Mouse (Mus musculus) heart, postnatal 25 days (tissue): ENCODE data around the gene Drd3. TPM values are rescaled to one million over a fixed set of nuclear protein-coding genes. Genes with fewer than 3 reads are reported as not detected.

Source experiments
- DNase-seq: peaks from one replicate; pipeline ENCODE4 v3.0.0; 2022; ENCODE audit warnings: low spot score
- intact Hi-C: fragments of 180-260 bp; cut with DNase I; formaldehyde crosslinking; loops from one replicate; pipeline ENCODE4 v1.15.1; 2025
- total RNA-seq, 2 experiments: library from RNA; stranded (reverse); gene quantifications; 2 replicates each; pipeline ENCODE4 v1.2.3; 2021

Drd3 gene
- total RNA-seq: not detected

DNA sequence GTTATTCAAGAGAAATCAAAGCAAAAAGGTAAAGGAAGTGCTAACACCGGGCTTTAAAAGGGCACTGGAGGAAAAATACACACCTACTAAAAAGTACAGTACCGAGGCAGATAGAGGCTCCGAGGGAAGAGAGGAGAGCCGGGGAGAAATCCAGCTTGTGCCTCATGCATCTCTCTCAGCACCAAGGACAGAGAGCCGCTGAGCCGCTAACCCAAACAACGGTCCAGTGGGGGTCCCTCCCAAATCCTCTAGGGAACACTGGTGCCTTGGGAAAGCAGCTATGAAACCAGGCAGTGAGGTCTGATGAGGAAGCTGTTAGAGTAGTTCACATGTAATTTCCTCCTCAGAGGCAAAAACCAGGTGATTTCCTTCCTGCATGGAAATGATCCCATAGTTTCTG is at the start of gene Drd3:
Gene Drd3, plus strand, starts transcription at position 276 of the 400 bp plus-strand sequence.
- DNase-seq: no peak
- intact Hi-C loops: no loop called here

- no peak for DNase-seq
- intact Hi-C loops: no loop called here
Observed at GRCm38 (mm10) chr16:43708335-43709061, 45.3 kb upstream of the Drd3 start.

GRCm38 (mm10) chr16:43709062-43709413 is 44.8 kb upstream of the Drd3 start:
- no peak for DNase-seq

DNA sequence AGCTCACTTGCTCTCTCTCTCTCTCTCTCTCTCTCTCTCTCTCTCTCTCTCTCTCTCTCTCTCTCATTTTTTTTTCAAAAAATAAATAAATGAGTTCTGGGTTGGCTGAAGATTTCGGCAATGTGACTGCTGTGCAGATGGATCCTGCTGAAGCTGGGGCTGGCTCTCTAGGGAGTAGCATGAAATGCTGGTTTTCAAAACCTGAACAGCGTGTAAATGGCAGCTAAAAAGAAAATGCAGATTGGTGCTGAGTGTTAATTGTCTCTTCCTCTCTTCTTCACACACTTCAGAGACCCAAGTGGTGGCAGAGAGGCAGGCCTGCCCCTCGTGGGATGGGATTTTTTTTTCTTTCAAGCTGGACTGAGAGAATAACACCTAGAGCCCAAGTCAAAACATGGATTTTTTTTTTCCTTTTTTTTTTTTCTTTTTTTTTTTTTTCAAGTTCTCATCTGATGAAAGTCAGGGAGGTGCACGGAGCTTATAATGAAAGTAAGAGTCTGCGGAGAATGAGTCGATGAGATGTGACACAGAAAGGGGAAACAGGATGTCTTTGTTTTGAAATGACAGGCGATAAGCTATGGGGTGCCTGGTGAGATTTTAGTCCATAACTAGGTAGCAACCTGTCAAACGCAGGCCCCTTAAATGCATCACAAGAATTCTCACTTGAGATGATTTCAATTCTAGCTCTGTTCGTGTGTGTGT is 44.2 kb upstream of the Drd3 start:
- intact Hi-C loops: no loop called here
- no peak for DNase-seq

More at GRCm38 (mm10) chr16:43709062-43709413, 44.8 kb upstream of the Drd3 start:
- intact Hi-C loops: no loop called here

GRCm38 (mm10) chr16:43710134-43710475 is 43.7 kb upstream of the Drd3 start:
- intact Hi-C loops: no loop called here
- no peak for DNase-seq

- intact Hi-C loops: no loop called here
- DNase-seq: peak; percentile 70
Observed at GRCm38 (mm10) chr16:43710651-43711050, 43.2 kb upstream of the Drd3 start.

DNA sequence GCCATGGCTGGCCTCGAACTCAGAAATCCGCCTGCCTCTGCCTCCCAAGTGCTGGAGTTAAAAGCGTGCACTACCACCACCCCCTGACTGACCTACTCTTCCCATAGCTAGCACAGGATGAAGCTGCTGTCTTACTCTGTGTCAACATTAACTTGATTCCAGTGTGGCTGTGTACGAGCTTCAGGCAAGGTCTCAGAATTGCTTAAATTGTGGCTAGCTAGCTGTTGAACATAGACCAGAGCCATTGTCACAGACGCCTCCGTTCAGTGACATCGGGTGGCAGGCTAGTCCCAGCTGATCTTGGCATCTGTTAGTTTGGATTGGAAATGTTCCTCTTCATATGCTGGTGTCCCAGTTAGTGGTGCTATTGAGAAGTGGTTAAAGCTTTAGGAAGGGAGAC is 42.5 kb upstream of the Drd3 start:
- intact Hi-C loops: no loop called here
- DNase-seq: no peak

DNA sequence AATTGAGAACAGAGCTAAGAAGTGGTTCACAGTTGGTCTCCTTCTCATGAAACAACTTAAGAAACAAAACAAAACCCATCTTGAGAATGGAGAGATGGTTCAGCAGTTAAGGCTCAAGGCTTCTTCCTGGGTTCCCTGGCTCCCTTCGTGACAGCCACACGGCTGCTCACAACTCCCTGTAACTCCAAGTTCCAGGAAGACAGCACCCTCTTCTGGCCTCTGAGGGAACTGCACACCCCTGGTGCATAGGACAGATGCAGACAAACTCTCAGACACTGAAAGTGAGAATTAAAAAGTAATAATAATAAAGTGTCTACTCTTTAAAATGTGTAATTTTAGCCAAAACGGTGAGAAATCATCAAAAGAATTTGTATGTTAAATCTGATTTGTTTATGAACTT is 29.4 kb upstream of the Drd3 start:
- intact Hi-C loops: no loop called here
- DNase-seq: no peak

DNA sequence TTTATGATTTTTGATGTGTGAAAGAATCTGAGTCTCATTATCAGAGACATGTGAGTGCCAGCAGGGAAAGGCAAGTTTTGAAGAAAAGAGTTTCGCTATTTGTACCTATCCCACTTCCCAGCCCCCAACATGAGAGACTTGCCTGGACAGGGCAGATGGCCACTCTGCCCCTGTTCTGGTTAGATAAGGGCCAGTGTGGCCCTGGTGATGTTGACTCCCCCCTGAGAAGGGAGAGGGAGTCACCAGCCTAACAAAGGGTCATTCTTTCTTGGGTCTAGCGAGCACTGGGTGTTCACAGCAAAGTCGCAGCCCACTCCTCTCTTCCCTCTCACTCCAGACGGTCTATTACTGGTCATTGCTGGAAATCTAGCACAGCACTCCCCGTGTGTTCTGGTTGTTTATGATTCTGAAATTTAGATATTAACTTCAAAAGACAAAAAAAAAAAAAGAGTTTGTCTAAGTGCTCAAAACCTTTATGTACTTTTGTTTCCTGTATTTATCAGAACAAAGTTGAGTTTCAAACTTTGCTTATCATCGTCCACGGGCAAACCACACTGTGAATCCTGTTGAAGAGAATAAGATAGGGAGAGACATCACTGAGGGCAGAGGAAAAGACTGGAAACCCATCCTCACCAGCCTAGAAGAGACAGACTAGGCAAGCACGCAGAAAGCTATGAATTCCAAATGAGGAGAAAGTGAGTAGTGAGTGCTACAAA is 24.2 kb upstream of the Drd3 start:
- DNase-seq: no peak
- intact Hi-C loops: no loop called here

- intact Hi-C loops: no loop called here
- DNase-seq: no peak
Observed at GRCm38 (mm10) chr16:43730281-43730680, 23.5 kb upstream of the Drd3 start.

GRCm38 (mm10) chr16:43732496-43732895 is 21.3 kb upstream of the Drd3 start:
- DNase-seq: no peak

GRCm38 (mm10) chr16:43732900-43733299 is 20.9 kb upstream of the Drd3 start:
- DNase-seq: no peak
- intact Hi-C loops: no loop called here

More at GRCm38 (mm10) chr16:43732496-43732895, 21.3 kb upstream of the Drd3 start:
- intact Hi-C loops: no loop called here

DNA sequence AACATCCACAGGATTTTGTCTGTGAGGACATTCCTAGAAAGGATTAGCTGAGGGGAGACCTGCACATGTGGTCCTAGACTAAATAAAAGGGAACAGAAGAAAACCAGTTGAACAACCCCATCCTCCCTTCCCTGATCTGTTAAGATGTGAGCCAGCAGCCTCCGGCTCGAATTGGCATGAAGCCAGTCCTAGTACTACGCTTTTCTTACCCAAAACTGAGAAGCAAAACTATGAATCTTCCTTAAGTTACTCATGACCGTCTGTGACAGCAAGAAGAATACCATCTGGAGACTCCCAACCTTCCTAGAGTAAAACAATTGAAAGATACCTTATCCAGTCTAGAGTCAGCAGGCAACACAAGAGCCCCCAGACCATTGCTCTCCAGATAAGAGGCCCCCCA is 15.9 kb upstream of the Drd3 start:
- intact Hi-C loops: no loop called here
- no peak for DNase-seq

GRCm38 (mm10) chr16:43740936-43741335 is 12.9 kb upstream of the Drd3 start:
- intact Hi-C loops: no loop called here
- DNase-seq: no peak

- no peak for DNase-seq
- intact Hi-C loops: no loop called here
Observed at GRCm38 (mm10) chr16:43748424-43748823, 5.4 kb upstream of the Drd3 start.

DNA sequence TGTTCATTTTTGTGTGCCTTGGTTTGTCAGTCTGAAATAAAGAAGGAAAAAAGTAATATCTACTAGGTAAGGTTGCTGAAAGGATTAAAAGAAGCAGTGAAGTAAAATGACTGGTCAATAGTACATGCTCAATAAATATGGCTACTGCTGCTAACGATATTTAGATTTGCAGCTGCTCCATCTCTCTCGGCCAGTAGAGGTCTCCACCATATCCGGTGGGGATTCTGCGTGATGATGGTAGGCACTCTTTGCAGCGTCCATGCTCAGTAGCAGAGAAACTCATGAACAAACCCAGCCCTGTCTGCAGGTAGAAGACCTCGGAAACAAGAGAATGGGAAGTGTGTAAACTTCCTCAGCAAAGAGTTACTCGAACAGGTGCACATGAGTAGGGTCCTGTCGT is 926 bp upstream of the Drd3 start:
- intact Hi-C loops: no loop called here

GRCm38 (mm10) chr16:43772358-43772757 is 18.5 kb downstream of the Drd3 start:
- intact Hi-C loops: no loop called here
- no peak for DNase-seq

More for the DNA sequence above, 926 bp upstream of the Drd3 start:
- no peak for DNase-seq

GRCm38 (mm10) chr16:43772766-43773165 is 18.9 kb downstream of the Drd3 start:
- intact Hi-C loops: no loop called here
- DNase-seq: no peak

- DNase-seq: no peak
- intact Hi-C loops: no loop called here
Observed at GRCm38 (mm10) chr16:43773506-43773905, 19.7 kb downstream of the Drd3 start.

GRCm38 (mm10) chr16:43776886-43777285 is 23.1 kb downstream of the Drd3 start:
- intact Hi-C loops: no loop called here

GRCm38 (mm10) chr16:43799541-43799940 is 45.7 kb downstream of the Drd3 start:
- intact Hi-C loops: no loop called here
- no peak for DNase-seq

More at GRCm38 (mm10) chr16:43776886-43777285, 23.1 kb downstream of the Drd3 start:
- DNase-seq: no peak
